Mouse (Mus musculus) thymus, adult 2 months (tissue): ENCODE results near the gene Fasn.

ENCODE experiments used
- CTCF ChIP-seq: fragments of 200-500 bp; IDR thresholded peaks from 2 replicates; pipeline ENCODE4 v1.5.1; 2012; ENCODE audit warnings: mild to moderate bottlenecking, control low read depth, low read length, moderate library complexity, borderline replicate concordance; ENCODE audit not compliant: control insufficient read depth, poor library complexity, insufficient read depth; ENCODE audit errors: extremely low read depth
- POLR2A ChIP-seq: fragments of 200-500 bp; IDR thresholded peaks from 2 replicates; pipeline ENCODE4 v1.6.1; 2012; ENCODE audit warnings: mild to moderate bottlenecking, low read length, control low read depth, moderate library complexity; ENCODE audit not compliant: control insufficient read depth, poor library complexity, insufficient read depth; ENCODE audit errors: extremely low read depth

DNA sequence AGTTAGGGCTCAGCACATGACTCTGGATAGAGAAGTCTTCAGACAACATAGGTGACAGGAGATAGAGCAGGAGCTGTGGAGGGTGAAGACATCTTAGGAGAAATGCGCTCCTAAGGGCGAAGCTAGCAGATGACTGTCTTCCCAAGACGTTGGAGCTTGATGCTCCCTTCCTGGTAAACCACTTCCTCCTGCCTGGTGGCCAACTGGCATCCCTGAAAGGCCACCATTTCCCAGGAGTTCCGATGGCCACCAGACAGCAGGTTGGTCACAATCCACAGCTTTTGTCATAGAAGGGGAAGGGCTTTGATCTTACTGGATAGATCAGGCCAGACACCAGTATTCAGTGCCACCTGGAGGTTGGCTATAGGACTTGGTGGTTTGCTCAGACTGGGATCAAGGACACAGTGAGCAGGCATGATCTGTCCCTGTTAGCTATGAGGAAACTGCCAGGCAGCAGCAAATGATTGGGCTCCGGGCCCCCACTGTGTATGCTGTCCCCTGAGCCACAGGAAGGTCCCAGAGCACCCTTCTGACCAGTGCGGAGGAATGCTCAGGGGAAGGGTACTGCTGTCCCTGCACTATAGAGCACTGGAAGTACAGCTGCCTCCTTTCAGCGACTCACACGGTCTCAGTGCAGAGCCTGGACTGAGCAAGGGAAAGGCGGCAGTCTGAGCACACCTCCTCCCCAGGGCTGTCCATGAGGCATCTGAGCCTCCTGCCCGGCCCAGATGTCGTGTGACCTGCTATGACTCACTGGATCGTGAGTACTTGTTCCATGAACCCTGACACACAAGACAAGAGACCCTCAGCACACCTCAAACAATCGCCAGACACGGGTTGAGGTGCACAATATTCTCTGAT is 62.3 kb downstream of the Fasn start:
- TF ChIP-seq CTCF = no peak
- TF ChIP-seq POLR2A = no peak
